Mouse (Mus musculus) kidney, adult 11 months (tissue): ENCODE measurements at regions not wholly inside any gene's neighbourhood (a gene's known extent, or its start where the extent isn't known, plus 50 kb on each side); places are given as distances from the start of the nearest gene placed in this dataset.

Experiments used
- DNase-seq: peaks from one replicate; pipeline ENCODE4 v3.0.0; 2022

- DNase-seq: no peak
These were observed 658.6 kb downstream of the Ofcc1 start for GRCm38 (mm10) chr13:39702621-39703020.

GRCm38 (mm10) chr13:39691291-39692024 lies 669.8 kb downstream of the Ofcc1 start:
- DNase-seq: no peak

DNA sequence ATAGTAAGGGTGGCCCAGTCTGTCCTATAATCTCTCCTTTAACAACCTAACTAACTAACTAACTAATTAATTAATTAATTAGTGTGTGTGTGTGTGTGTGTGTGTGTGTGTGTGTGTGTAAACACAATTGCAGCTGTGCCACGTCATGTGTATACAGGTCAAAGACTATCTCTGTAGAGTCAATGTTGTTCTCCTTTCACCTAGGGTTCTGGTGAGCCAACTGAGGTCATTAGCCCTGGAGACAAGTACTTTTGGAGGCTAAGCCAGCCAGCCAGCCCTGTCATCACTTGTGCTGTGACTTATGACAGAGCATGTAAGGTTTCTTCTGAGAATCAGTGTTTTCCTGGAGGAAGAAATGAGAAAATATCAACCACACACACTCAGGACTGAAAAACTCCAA lies 696.7 kb downstream of the Ofcc1 start:
- DNase-seq: no peak

- DNase-seq: no peak
These were observed 688.8 kb upstream of the Slc35b3 start for GRCm38 (mm10) chr13:39649457-39649856.

- peak; percentile 11 for DNase-seq
These were observed 686.7 kb upstream of the Slc35b3 start for GRCm38 (mm10) chr13:39647367-39647766.

DNA sequence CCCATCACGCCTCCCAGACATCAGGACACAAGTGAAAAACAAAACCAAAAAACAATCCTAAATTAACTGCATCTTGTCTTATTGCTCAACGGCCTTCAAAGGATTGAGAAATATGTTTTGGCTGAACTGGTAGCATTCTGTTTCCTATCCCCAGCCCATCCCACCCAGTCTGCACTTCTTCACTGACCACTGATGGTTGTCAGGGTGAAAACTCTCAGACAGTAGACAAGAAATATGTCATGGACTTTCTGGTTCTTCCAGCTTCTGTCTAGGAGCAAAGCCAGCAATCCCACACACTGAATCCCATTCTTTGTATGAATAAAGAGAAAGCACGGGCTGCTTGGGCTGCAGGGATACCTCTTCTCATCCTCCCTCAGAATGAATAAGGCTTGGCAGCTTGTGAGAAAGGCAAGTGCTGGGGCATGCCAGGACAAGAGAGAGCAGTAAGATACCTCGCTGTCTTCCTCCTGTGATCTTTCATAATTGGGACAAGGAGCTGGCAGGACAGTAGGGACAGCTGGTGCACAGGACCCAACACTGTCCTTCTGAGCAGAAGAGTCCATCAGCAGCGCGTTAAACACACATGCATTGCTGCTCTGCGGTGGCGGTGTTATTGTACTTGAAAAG lies 670.9 kb upstream of the Slc35b3 start:
- no peak for DNase-seq
